23 mouse cellular contexts compared by ENCODE assay signal in genomic region chr10:23394152-23394551, GRCm38 (mm10). TPM values are rescaled to one million over a fixed set of nuclear protein-coding genes. Genes with fewer than 3 reads are reported as not detected.
DNase-seq lines count a peak whose midpoint lies in the region; ATAC-seq and TF ChIP-seq lines count a peak whose summit lies in the region.
"Had no signal": no experiment of that assay in that cellular context is flagged by ENCODE, and none has a peak within 500 bp of the region (broad histone marks: within the 10 kb centered on the region; RNA-seq: fewer than 3 reads in every experiment).

No protein-coding gene starts in this region.

- H3K4me3 ChIP-seq in heart, embryonic 15.5 days: no peak overlapping the region
- no peak overlapping the region for H3K4me3 ChIP-seq in lung, embryonic 16.5 days (ENCODE audit: low read length)
- H3K4me3 ChIP-seq in lung, adult 2 months (replicated peaks; ENCODE audit: extremely low read depth, low read depth, low read length): no peak overlapping the region
- no peak overlapping the region for H3K4me3 ChIP-seq in limb, embryonic 12.5 days (replicated peaks)
- no peak overlapping the region for H3K4me3 ChIP-seq in forebrain, embryonic 14.5 days (ENCODE audit: low read depth, low read length)
- H3K4me3 ChIP-seq: embryonic facial prominence, embryonic 15.5 days; heart, embryonic 12.5 days; hindbrain, embryonic 10.5 days had no signal

- no peak overlapping the region for H3K9ac ChIP-seq in heart, embryonic 15.5 days
- no peak overlapping the region for H3K9ac ChIP-seq in lung, embryonic 16.5 days (ENCODE audit: low read length)
- H3K9ac ChIP-seq in limb, embryonic 12.5 days (replicated peaks): no peak overlapping the region
- no peak overlapping the region for H3K9ac ChIP-seq in forebrain, embryonic 14.5 days (ENCODE audit: low read length)
- H3K9ac ChIP-seq: embryonic facial prominence, embryonic 15.5 days; forebrain, postnatal 0 days; heart, embryonic 12.5 days; liver, embryonic 14.5 days had no signal

- H3K27ac ChIP-seq in heart, embryonic 15.5 days: 0 out of 2 replicates have a peak overlapping the region, but pooled peaks have one; percentile 45
- 0 out of 2 replicates have a peak overlapping the region, but pooled peaks have one; percentile 2 for H3K27ac ChIP-seq in lung, embryonic 16.5 days (ENCODE audit: low read length)
- peak overlapping the region; percentile 68 for H3K27ac ChIP-seq in limb, embryonic 12.5 days
- H3K27ac ChIP-seq in forebrain, embryonic 14.5 days (ENCODE audit: low read depth, low read length): no peak overlapping the region
- H3K27ac ChIP-seq: hindbrain, embryonic 10.5 days; liver, embryonic 14.5 days had no signal

- peaks cover 8% of the 10 kb centered on the region; the same call in 1 of the 2 replicates for H3K4me1 ChIP-seq in heart, embryonic 15.5 days (replicated peaks)
- H3K4me1 ChIP-seq in lung, embryonic 16.5 days (replicated peaks; ENCODE audit: control insufficient read depth, insufficient read depth, low read length): peaks cover 8% of the 10 kb centered on the region
- no peaks in the 10 kb centered on the region for H3K4me1 ChIP-seq in lung, adult 2 months (ENCODE audit: control insufficient read depth, insufficient read depth, low read length)
- peaks cover 24% of the 10 kb centered on the region for H3K4me1 ChIP-seq in limb, embryonic 12.5 days (replicated peaks)
- no peaks in the 10 kb centered on the region for H3K4me1 ChIP-seq in forebrain, embryonic 14.5 days (ENCODE audit: control insufficient read depth, insufficient read depth, low read length)
- H3K4me1 ChIP-seq: hindbrain, embryonic 10.5 days had no signal

- no peak for DNase-seq in heart, adult 8-10 months (ENCODE audit: low spot score)
- no peak for DNase-seq in lung, adult 2 months
- no peak for DNase-seq in forebrain, embryonic 14.5 days (ENCODE audit: low spot score)
- DNase-seq in right cerebral cortex, postnatal 36 days (ENCODE audit: low spot score in 2 of 2): no peak
- DNase-seq: B cell, adult 2 months; cerebellum, adult 18-20 months; forebrain, postnatal 0 days; left cerebral cortex, postnatal 4 days; thymus, adult 18-20 months; thymus, postnatal 36 days had no signal

- TF ChIP-seq POLR2A in lung, adult 2 months (IDR thresholded peaks at IDR 0.05; ENCODE audit: borderline replicate concordance, extremely low read depth, low read depth, low read length): no peak

- H3K27me3 ChIP-seq in heart, embryonic 15.5 days: no peaks in the 10 kb centered on the region
- no peaks in the 10 kb centered on the region for H3K27me3 ChIP-seq in lung, embryonic 16.5 days (ENCODE audit: control insufficient read depth, insufficient read depth, low read depth, low read length)
- H3K27me3 ChIP-seq in limb, embryonic 12.5 days: no peaks in the 10 kb centered on the region
- no peaks in the 10 kb centered on the region for H3K27me3 ChIP-seq in forebrain, embryonic 14.5 days (replicated peaks; ENCODE audit: control insufficient read depth, insufficient read depth, low read length)
- H3K27me3 ChIP-seq: CH12.LX; embryonic facial prominence, embryonic 15.5 days; heart, embryonic 12.5 days; Patski had no signal

- ATAC-seq in heart, embryonic 15.5 days (replicated peaks; ENCODE audit: insufficient number of reproducible peaks, insufficient read depth, low FRiP score, low read depth): no peak
- peak; percentile 70 for ATAC-seq in lung, embryonic 16.5 days (ENCODE audit: low read depth)
- ATAC-seq in limb, embryonic 12.5 days (ENCODE audit: insufficient number of reproducible peaks, insufficient read depth, low FRiP score, low TSS enrichment, low read depth): no peak
- ATAC-seq in forebrain, embryonic 14.5 days: no peak
- ATAC-seq: forebrain, postnatal 0 days; hindbrain, embryonic 16.5 days; intestine, postnatal 0 days; Patski had no signal

- 53% methylated on average over 6 of the region's 6 CpGs for WGBS in heart, embryonic 15.5 days
- 18% methylated on average over 6 of the region's 6 CpGs for WGBS in lung, embryonic 16.5 days
- WGBS in lung, adult 2 months: 38% methylated on average over 6 of the region's 6 CpGs
- WGBS in limb, embryonic 12.5 days: 5% methylated on average over 6 of the region's 6 CpGs
- WGBS in forebrain, embryonic 14.5 days: 87% methylated on average over 6 of the region's 6 CpGs

- H3K4me2 ChIP-seq in heart, embryonic 15.5 days: 0 out of 2 replicates have a peak overlapping the region, but pooled peaks have one; percentile 0
- H3K4me2 ChIP-seq in lung, embryonic 16.5 days (ENCODE audit: low read depth, low read length): no peak overlapping the region
- no peak overlapping the region for H3K4me2 ChIP-seq in limb, embryonic 12.5 days
- no peak overlapping the region for H3K4me2 ChIP-seq in forebrain, embryonic 14.5 days (ENCODE audit: low read length)
- H3K4me2 ChIP-seq: embryonic facial prominence, embryonic 15.5 days; heart, embryonic 12.5 days; midbrain, embryonic 11.5 days had no signal

- no peaks in the 10 kb centered on the region for H3K9me3 ChIP-seq in heart, embryonic 15.5 days (replicated peaks)
- no peaks in the 10 kb centered on the region for H3K9me3 ChIP-seq in lung, embryonic 16.5 days (ENCODE audit: control insufficient read depth, low read length)
- H3K9me3 ChIP-seq in limb, embryonic 12.5 days: no peaks in the 10 kb centered on the region
- no peaks in the 10 kb centered on the region for H3K9me3 ChIP-seq in forebrain, embryonic 14.5 days (replicated peaks; ENCODE audit: control insufficient read depth, low read length)
- H3K9me3 ChIP-seq: embryonic facial prominence, embryonic 15.5 days; G1E; heart, embryonic 12.5 days; hindbrain, embryonic 10.5 days had no signal

- TF ChIP-seq CTCF in lung, adult 2 months (IDR thresholded peaks at IDR 0.05; ENCODE audit: insufficient read depth, low read length): no peak

- no peaks in the 10 kb centered on the region for H3K36me3 ChIP-seq in heart, embryonic 15.5 days
- H3K36me3 ChIP-seq in lung, embryonic 16.5 days (ENCODE audit: control insufficient read depth, insufficient read depth, low read length): no peaks in the 10 kb centered on the region
- no peaks in the 10 kb centered on the region for H3K36me3 ChIP-seq in limb, embryonic 12.5 days
- H3K36me3 ChIP-seq in forebrain, embryonic 14.5 days (ENCODE audit: control insufficient read depth, insufficient read depth, low read length): no peaks in the 10 kb centered on the region
- H3K36me3 ChIP-seq: embryonic facial prominence, embryonic 15.5 days; G1E; heart, embryonic 12.5 days; hindbrain, embryonic 10.5 days had no signal

RNA-seq across cellular contexts. Expression of gene Eya4, which starts 43.6 kb away (rescaled TPM):
- polyA plus RNA-seq in heart, embryonic 15.5 days (2015; fragmentation: Nextera tagmentation; extraction: Ambion mirVana): 0.60 and 1.7 TPM in 2 replicates
- total RNA-seq in heart, adult 8-10 months (2022): under 1 TPM; 0.11 to 0.57 (median 0.33) TPM
- polyA plus RNA-seq in lung, embryonic 16.5 days (2015; fragmentation: Nextera tagmentation; extraction: Ambion mirVana): 0.70 and 0.78 TPM in 2 replicates
- polyA plus RNA-seq in lung, adult 2 months (2012; rRNA removed): 0.15 and 0.31 TPM in 2 replicates
- polyA plus RNA-seq in limb, embryonic 12.5 days (2016; fragmentation: Nextera tagmentation; extraction: Ambion mirVana): 10.7 and 11.4 TPM in 2 replicates
- 1.0 and 1.4 TPM in 2 replicates for polyA plus RNA-seq in forebrain, embryonic 14.5 days (2014; fragmentation: Nextera tagmentation; extraction: Ambion mirVana)
- polyA plus RNA-seq: G1E had no signal
